Mouse (Mus musculus): ENCODE data around the gene Pcolce2.

- TF ChIP-seq TAL1 (IDR thresholded peaks at IDR 0.05; ENCODE audit: low read length) (no peak), GATA1 (IDR thresholded peaks at IDR 0.05; ENCODE audit: low read length) (no peak)
Measured at GRCm38 (mm10) chr9:95672760-95673159, 35.4 kb downstream of the Pcolce2 start.

Data from erythroblast, embryonic 14.5 days (primary cell).